Mouse (Mus musculus): Measurements from ENCODE around the gene Fam198a. TPM values are rescaled to one million over a fixed set of nuclear protein-coding genes. Genes with fewer than 3 reads are reported as not detected.
"Not testable (repeated sequence)": the region's sequence is repeated elsewhere in the genome, so short reads cannot be mapped to it uniquely, and the experiment has no call there.

The Fam198a gene
- total RNA-seq, 4 experiments from 2014 or later: 0.31 to 0.94 (median 0.60) TPM

DNA sequence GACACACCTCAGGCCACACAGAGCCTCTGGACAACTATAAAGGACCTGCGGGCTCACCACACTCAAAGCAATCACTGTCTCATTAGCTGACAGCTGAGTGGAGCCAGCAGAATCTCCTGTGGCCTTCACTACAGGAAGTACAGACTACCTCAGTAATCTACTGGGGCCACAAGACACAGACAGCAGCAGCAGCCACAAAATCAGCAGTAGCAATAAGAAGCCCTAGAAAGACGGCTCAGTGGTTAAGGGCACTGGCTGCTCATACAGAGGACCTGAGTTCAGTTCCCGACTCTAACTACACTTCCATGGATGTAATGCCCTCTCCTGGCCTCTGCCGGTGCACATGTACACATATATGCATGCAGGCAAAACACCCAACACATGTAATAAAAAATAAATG lies 69.5 kb downstream of the Fam198a start:
- no peak for DNase-seq (ENCODE audit: low spot score in 2 of 2)

DNA sequence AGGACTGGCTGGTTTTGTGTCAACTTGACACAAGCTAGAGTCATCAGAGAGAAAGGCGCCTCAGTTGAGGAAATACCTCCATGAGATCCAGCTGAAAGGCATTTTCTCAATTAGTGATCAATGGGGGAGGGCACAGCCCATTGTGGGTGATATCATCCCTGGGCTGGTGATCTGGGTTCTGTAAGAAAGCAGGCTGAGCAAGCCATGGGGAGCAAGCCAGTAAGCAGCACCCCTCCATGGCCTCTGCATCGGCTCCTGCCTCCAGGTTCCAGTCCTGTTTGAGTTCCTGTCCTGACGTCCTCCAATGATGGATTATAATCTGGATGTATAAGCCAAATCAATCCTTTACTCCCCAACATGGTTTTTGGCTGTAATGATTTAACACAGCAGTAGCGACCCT lies 70.4 kb downstream of the Fam198a start:
- DNase-seq (ENCODE audit: low spot score in 2 of 2): not testable (repeated sequence)

DNA sequence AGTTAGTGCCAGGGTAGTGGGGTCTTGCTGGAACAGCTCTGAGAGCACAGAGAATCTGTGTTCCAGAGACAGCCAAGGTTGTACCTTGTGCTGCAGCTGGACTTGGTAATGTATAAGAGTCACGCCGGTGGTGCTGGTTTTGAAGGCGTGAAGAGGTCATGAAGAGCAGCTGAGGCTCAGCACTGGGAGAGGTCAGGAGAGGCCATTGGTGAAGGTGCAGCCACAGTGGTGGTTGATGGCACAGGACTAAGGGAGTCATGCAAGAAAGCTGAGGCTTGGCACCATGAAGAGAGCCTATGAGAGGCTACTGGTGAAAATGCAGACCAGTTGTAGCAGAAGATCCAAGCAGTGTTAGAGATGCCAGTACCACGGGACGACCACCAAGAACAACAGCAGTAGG lies 70.8 kb downstream of the Fam198a start:
- no peak for DNase-seq (ENCODE audit: low spot score in 2 of 2)

DNA sequence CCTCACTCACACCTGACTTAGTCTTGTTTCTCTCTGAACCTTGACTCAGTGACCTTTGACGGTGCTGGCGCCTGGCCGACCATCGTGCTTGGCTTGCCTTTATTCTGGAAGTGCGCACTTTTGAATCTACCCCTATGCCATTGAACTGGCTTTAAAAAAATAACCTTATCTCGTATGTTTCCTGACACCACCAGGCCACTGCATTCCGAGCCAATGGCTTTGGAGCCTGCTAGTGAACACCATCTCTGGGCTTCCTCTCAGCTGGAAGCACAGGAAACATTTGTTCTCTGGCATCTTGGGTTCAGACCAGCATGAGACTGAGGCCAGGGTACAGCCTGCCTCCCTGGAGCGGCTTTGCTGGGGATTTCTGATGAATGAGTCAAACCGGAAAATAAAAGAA lies 72.0 kb downstream of the Fam198a start:
- DNase-seq (ENCODE audit: low spot score in 2 of 2): peak; percentile 57 to 59

DNA sequence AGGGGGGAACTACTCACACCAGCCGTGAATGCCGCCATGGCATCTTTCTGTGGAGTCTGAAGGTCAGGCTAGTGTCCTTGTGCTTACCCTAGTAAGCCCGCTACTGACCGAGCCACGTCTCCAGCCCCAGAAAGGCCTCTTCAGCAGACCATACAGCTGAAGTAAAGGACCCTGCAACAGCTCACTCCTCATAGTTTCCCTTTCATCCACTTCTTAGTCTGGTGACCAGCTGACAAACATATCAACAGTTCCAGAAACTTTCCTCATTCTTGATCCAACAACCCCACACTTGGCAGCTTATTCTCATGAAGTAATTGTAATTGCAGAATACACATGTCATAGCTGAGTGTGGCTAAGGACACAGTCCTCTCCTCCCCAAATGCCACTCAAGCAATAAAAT lies 73.1 kb downstream of the Fam198a start:
- no peak for DNase-seq (ENCODE audit: low spot score in 2 of 2)

DNA sequence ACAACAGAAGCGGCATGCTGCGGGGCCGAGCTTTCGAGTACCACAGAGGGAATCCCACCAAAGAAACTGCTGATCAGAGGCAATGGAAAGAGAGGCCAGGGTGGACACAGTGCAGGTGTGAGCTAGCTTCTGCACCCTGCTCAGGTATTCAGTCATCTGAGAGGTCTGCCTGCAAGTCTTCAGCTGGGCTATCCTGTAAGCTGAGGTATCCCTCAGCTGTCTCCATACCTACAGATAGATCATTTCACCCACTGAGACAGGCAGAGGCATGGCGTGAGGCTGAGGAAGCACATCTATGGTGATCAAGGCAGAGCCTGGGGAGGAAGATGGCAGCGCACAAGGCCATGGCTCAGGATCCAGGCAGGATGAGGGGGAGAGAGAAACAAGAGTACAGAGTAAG lies 73.6 kb downstream of the Fam198a start:
- DNase-seq (ENCODE audit: low spot score in 2 of 2): no peak

DNA sequence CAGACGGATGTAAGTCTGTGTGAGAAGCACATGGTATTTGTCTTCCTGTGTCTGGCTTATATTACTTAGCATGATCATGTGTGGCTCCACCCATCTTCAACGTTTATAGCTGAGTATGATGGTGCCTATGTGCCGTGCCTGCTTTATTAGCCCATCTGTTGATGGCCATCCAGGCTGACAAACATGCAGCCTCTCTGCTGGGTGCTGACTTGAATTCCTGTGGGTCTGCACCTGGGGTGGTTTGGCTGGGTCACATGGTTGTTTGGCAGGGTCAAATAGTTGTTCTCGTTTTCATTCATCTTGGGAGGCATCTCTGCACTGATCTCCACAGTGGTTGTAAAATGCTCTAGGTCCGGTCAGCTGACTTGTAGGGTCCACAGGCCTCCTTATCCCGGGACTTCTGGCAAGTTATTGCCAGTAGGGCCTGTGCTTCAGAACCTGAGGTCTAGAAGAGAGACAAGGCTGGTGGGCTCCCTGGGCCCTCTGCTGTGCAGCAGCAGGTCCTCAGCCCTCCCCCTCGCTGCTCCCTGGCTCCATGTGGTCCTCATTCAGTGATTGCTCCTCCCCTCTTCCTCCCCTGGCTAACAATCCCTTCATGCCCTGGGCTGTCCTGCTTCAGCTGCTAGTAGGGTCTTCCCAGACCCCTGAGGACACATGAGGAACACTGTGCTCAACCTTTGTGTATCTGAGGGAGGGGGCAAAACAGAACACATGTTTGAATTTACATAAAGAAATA lies 75.2 kb downstream of the Fam198a start:
- DNase-seq (ENCODE audit: low spot score in 2 of 2): no peak

DNA sequence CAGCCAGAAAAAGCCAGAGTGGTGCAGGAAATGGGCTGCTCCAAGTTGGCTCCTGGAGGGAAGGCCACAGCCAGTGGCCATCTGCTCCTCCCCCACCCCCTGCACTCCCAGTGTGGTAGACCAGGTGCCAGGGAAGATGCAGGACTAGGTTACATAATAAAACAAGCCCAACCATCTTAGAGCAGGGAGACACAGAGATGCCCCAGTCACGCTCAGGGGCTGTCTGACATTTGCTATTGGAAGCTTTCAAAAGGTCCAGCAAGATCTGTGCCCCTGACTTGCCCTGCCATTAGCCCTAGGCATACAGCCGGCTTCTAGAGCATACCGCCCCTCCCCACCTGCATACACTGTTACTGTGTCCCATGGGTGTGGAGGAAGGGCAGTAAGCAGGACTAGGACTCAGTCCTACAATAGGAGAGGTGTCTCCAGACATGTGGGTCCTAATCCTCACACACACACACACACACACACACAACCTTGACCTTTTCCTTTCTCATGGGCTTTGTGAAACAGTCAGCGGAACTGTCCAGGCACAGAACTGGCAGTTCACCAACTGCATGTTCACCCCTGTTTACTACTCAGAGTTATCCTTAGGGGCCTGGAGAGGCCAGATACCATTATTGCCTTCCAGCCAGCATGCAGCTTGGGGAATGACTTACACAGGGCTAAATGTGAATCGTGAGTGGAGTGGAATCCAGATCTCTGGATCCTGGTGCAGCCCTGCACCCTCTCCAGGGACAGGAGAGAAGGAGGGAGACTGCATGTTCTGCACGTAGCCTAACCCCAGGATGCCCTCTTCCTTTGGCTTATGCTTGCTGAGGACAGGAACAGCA lies 76.5 kb downstream of the Fam198a start:
- peak; percentile 63 to 78 for DNase-seq (ENCODE audit: low spot score in 2 of 2)

DNA sequence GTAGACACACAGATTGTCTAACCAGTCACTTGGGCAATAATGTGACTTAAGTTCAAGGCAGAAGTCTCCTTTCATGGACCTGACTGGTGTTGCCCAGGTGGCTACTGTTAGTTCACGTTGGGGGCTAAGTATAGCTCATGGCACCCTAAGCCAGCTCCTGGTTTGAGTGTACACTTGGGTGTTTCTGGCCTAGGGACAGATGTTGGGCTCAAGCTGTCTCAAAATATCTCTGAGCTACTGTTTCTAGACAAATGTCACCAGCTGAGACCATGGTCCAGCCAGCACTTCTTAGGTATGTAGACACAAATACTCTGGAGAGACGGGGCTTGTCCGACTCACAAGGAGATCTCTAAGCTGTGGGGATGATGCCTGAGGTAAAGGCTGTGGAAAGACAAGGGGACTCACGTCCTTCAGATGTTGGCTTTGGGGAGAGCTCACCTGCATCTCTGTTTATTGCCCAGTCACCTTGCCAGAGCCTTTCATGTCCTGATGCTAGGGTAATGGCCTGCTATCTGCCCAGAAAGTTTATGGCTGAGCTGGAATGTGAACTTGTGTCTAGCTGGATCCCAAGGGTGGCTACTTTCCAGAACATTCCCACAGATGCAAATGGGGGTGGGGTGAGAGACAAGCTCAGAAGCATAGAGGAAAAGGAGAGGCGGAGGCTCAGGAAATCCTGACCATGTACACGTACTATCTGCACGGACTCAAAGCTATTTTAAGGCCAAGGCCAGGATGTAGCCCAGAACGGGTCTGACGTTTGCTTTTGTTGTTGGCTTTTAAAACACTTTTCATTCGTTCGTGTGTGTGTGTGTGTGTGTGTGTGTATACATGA lies 77.3 kb downstream of the Fam198a start:
- DNase-seq (ENCODE audit: low spot score in 2 of 2): peak; percentile 68 to 77

DNA sequence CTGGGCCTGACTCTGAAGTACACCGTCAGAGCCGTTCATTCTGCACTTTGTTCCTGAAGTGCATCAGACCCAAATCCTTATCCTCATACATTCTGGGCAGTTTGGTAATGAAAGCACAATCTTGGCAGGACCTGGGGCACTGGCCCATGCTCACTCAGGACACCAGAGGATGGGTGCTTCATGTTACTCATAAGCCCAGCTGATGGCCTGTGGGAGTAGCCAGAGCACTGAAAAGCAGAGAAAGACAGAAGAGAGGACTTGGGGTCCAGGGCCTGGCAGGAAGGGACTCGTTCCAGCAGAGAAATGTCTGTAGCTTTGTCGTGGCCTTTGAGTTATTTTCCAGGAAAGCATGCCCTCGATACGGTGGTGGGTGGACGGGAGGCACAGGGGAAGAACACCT lies 79.0 kb downstream of the Fam198a start:
- no peak for DNase-seq (ENCODE audit: low spot score in 2 of 2)

Other genes starting within 250 kb of the Fam198a start
- gene Sec22c, start 245.5 kb upstream of the Fam198a start, total RNA-seq (2022): 1 to 10 TPM; 4.5 to 5.0 (median 4.6) TPM
- 100 to 1,000 TPM; 111 to 123 (median 121) TPM for gene Ss18l2, start 240.7 kb upstream of the Fam198a start, total RNA-seq (2022)
- 10 to 100 TPM; 27.7 to 38.7 (median 34.6) TPM for gene Nktr, start 231.8 kb upstream of the Fam198a start, total RNA-seq (2022)
- 100 to 1,000 TPM; 144 to 158 (median 155) TPM for gene Zfp651, start 191.7 kb upstream of the Fam198a start, total RNA-seq (2022)
- gene Klhl40, start 173.4 kb upstream of the Fam198a start, total RNA-seq (2022): 100 to 1,000 TPM; 117 to 138 (median 135) TPM
- 100 to 1,000 TPM; 129 to 160 (median 141) TPM for gene Hhatl, start 158.5 kb upstream of the Fam198a start, total RNA-seq (2022)
- under 1 TPM in 1 of 4 experiments, not detected in 3; 0.15 TPM for gene Ccdc13, start 111.5 kb upstream of the Fam198a start, total RNA-seq (2022)
- gene Higd1a, start 92.6 kb upstream of the Fam198a start, total RNA-seq (2022): 10 to 100 TPM; 76.7 to 98.3 (median 89.0) TPM
- 1 to 10 TPM in 1 of 4 experiments, under 1 TPM in 3; 0.61 to 1.2 (median 0.64) TPM for gene Ackr2, start 52.6 kb upstream of the Fam198a start, total RNA-seq (2022)
- gene Cyp8b1, start 34.7 kb upstream of the Fam198a start, total RNA-seq (2022): not detected
- gene Pomgnt2, start 46.1 kb downstream of the Fam198a start, total RNA-seq (2022): 10 to 100 TPM; 14.1 to 17.8 (median 16.4) TPM
- gene Snrk, start 166.3 kb downstream of the Fam198a start, total RNA-seq (2022): 10 to 100 TPM; 37.1 to 69.7 (median 59.6) TPM